Mouse (Mus musculus) 3T3-L1 (cell line): Measurements from ENCODE around the gene Cnrip1.
"Not testable (repeated sequence)": the region's sequence is repeated elsewhere in the genome, so short reads cannot be mapped to it uniquely, and the experiment has no call there.

ENCODE experiments used
- DNase-seq: peaks from one replicate; pipeline ENCODE4 v3.0.0-alpha.2; 2015; ENCODE audit warnings: low read depth, low spot score

Gene Cnrip1

GRCm38 (mm10) chr11:17051545-17052475 is at the start of gene Cnrip1, which contains the start of gene Plek:
Cnrip1 (plus strand) TSS chr11:17051586.
Plek (minus strand) TSS chr11:17052381.
- peak; percentile 26 for DNase-seq

- DNase-seq: no peak
These were observed 48.5 kb upstream of the Cnrip1 start for GRCm38 (mm10) chr11:17002739-17003373.

- DNase-seq: no peak
These were observed 47.6 kb upstream of the Cnrip1 start for GRCm38 (mm10) chr11:17003757-17004156.

- DNase-seq: no peak
These were observed 46.2 kb upstream of the Cnrip1 start for GRCm38 (mm10) chr11:17004899-17005846.

- not testable (repeated sequence) for DNase-seq
These were observed 44.9 kb upstream of the Cnrip1 start for GRCm38 (mm10) chr11:17006526-17006925.

GRCm38 (mm10) chr11:17007517-17008173 is 43.7 kb upstream of the Cnrip1 start:
- no peak for DNase-seq

- no peak for DNase-seq
These were observed 42.9 kb upstream of the Cnrip1 start for GRCm38 (mm10) chr11:17008498-17008941.

- no peak for DNase-seq
These were observed 38.4 kb upstream of the Cnrip1 start for GRCm38 (mm10) chr11:17012948-17013347.

- DNase-seq: no peak
These were observed 32.1 kb upstream of the Cnrip1 start for GRCm38 (mm10) chr11:17019328-17019727.

- no peak for DNase-seq
These were observed 28.2 kb upstream of the Cnrip1 start for GRCm38 (mm10) chr11:17023206-17023605.

- no peak for DNase-seq
These were observed 27.4 kb upstream of the Cnrip1 start for GRCm38 (mm10) chr11:17023984-17024383.

- no peak for DNase-seq
These were observed 5.6 kb upstream of the Cnrip1 start for GRCm38 (mm10) chr11:17045806-17046205.

GRCm38 (mm10) chr11:17052476-17053049 is 1.2 kb downstream of the Cnrip1 start:
- peak; percentile 20 for DNase-seq

GRCm38 (mm10) chr11:17069360-17069759 is 18.0 kb downstream of the Cnrip1 start:
- not testable (repeated sequence) for DNase-seq

- peak; percentile 19 for DNase-seq
These were observed 24.3 kb downstream of the Cnrip1 start for GRCm38 (mm10) chr11:17075656-17076055.

GRCm38 (mm10) chr11:17082086-17082485 is 30.7 kb downstream of the Cnrip1 start:
- DNase-seq: no peak

GRCm38 (mm10) chr11:17082953-17083352 is 31.6 kb downstream of the Cnrip1 start:
- DNase-seq: peak; percentile 65

- DNase-seq: peak; percentile 61
These were observed 32.1 kb downstream of the Cnrip1 start for GRCm38 (mm10) chr11:17083455-17083854.

- DNase-seq: peak; percentile 69
These were observed 32.5 kb downstream of the Cnrip1 start for GRCm38 (mm10) chr11:17083866-17084265.

GRCm38 (mm10) chr11:17086106-17086505 is 34.7 kb downstream of the Cnrip1 start:
- peak; percentile 44 for DNase-seq
